Mouse (Mus musculus) forebrain, embryonic 10.5 days (tissue): ENCODE results near the gene Tchp. TPM values are rescaled to one million over a fixed set of nuclear protein-coding genes. Genes with fewer than 3 reads are reported as not detected.

ENCODE experiments used
- DNase-seq: peaks from one replicate; pipeline ENCODE4 v3.0.0-alpha.2; 2017; ENCODE audit warnings: low spot score; ENCODE audit errors: extremely low spot score
- H3K27ac ChIP-seq: fragments of 300-500 bp; sonication (generic); 2 replicates; pipeline ENCODE4 v1.5.1; 2016; ENCODE audit warnings: mild to moderate bottlenecking
- H3K27me3 ChIP-seq: fragments of 300-500 bp; sonication (generic); 2 replicates; pipeline ENCODE4 v1.6.1; 2016; ENCODE audit warnings: mild to moderate bottlenecking; ENCODE audit not compliant: poor library complexity, severe bottlenecking
- H3K36me3 ChIP-seq: fragments of 300-500 bp; sonication (generic); replicated peaks from 2 replicates; pipeline ENCODE4 v1.6.1; 2016; ENCODE audit warnings: mild to moderate bottlenecking, moderate library complexity
- H3K4me1 ChIP-seq: fragments of 300-500 bp; sonication (generic); 2 replicates; pipeline ENCODE4 v1.6.1; 2016
- H3K4me3 ChIP-seq: fragments of 300-500 bp; sonication (generic); 2 replicates; pipeline ENCODE4 v1.5.1; 2016; ENCODE audit warnings: mild to moderate bottlenecking, moderate library complexity
- H3K9me3 ChIP-seq: fragments of 300-500 bp; sonication (generic); 2 replicates; pipeline ENCODE4 v1.6.1; 2016; ENCODE audit warnings: mild to moderate bottlenecking, moderate library complexity
- WGBS: fragments of 180-500 bp; shearing (Covaris S2); methylation state at CpG from one replicate; pipeline ENCODE4 v1.1.7; 2016; 5-methylcytosine and 5-hydroxymethylcytosine counted together
- polyA plus RNA-seq: library from polyadenylated mRNA; unstranded; fragments of >200 nt; fragmentation: Nextera tagmentation; extraction: Ambion mirVana; gene quantifications from 2 replicates; pipeline ENCODE4 v1.2.1, GENCODE M21; 2016

The Tchp gene
- polyA plus RNA-seq, 1 experiment from 2014 or later: 20.9 TPM

DNA sequence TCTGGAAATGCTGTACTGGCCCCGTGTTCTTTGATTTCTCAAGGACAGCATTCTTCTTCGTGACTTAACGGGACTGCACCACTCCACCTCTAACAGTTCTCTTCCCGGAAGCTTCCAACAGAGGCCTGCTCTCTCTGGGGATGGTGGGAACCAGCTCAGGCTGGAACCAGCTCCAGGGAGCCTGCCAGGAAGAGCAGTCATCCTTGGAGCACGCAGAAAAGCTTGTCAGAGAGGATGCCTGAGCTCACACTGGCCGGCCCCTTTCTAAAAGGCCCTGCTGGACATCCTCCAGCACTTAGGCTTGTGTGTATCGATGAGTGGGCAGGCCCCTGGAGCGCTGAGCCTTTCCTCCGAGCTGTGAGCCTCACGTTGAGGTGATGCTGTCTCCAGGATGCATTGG is 20.6 kb downstream of the Tchp start:
- 86% methylated on average over 10 of the region's 10 CpGs for WGBS
- H3K9me3 ChIP-seq: no peaks in the 10 kb centered on the region; the same call in 1 of the 2 replicates
- peaks cover 89% of the 10 kb centered on the region for H3K36me3 ChIP-seq
- H3K4me3 ChIP-seq: no peak overlapping the region
- DNase-seq: no peak
- no peak overlapping the region for H3K27ac ChIP-seq
- H3K27me3 ChIP-seq: no peaks in the 10 kb centered on the region
- no peaks in the 10 kb centered on the region for H3K4me1 ChIP-seq

DNA sequence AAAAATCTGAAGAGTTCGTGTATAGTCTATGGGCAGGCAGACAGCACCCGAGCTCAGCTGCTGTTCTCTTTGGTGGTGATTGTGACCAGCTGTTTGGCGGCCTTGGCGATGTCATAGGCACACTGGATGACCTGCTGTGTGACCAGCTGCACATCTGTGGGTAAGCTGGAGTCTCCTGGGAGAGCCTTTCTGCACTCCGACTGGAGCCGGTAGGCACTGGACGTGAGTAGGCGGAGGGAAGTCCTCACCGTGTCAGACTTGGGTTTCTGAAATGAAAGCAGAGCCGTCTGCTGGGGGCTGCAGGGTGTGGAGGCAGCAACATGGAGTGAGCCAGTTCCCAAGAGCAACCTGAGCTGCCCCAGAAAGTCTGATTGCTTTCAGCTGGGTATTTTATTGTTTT is 22.6 kb downstream of the Tchp start:
- Histone ChIP-seq H3K4me1 (no peaks in the 10 kb centered on the region), H3K4me3 (no peak overlapping the region), H3K27ac (no peak overlapping the region), H3K27me3 (no peaks in the 10 kb centered on the region), H3K36me3 (peaks cover 89% of the 10 kb centered on the region), H3K9me3 (no peaks in the 10 kb centered on the region)
- DNase-seq: no peak
- WGBS: 79% methylated on average over 10 of the region's 10 CpGs

DNA sequence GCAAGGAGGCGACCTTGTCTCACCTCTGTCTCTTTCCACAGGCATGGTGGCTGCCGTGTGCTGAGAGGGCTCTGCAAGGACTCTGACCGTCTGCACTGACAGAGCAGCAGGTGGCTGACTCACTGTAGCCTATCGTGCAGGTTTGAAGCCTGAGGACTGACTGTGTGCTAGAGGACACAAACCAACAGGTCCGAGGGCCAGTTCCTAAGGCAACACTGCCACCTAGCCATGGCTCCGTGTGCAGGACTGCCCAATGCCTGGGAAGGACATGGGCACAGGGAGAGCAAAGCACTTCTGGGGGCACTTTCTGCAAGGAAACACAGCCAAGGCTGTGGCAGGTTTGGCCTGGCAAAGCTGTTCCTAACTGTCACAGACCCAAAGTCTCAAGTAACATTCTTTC is 23.9 kb downstream of the Tchp start:
- H3K36me3 ChIP-seq: peaks cover 89% of the 10 kb centered on the region
- 75% methylated on average over 6 of the region's 6 CpGs for WGBS

GRCm38 (mm10) chr5:114731969-114732368 is 24.4 kb downstream of the Tchp start:
- H3K4me1 ChIP-seq: no peaks in the 10 kb centered on the region
- no peaks in the 10 kb centered on the region for H3K27me3 ChIP-seq
- DNase-seq: no peak
- WGBS: 93% methylated on average over 15 of the region's 15 CpGs
- H3K36me3 ChIP-seq: peaks cover 93% of the 10 kb centered on the region
- H3K9me3 ChIP-seq: no peaks in the 10 kb centered on the region
- no peak overlapping the region for H3K4me3 ChIP-seq
- no peak overlapping the region for H3K27ac ChIP-seq

More for the DNA sequence above, 23.9 kb downstream of the Tchp start:
- DNase-seq: no peak
- Histone ChIP-seq H3K9me3 (no peaks in the 10 kb centered on the region), H3K4me3 (no peak overlapping the region), H3K4me1 (no peaks in the 10 kb centered on the region), H3K27ac (no peak overlapping the region), H3K27me3 (no peaks in the 10 kb centered on the region)

- no peaks in the 10 kb centered on the region for H3K9me3 ChIP-seq
- WGBS: 94% methylated on average over 15 of the region's 15 CpGs
Measured at GRCm38 (mm10) chr5:114733606-114734005, 26.0 kb downstream of the Tchp start.

GRCm38 (mm10) chr5:114737090-114737887 is 29.7 kb downstream of the Tchp start:
- Histone ChIP-seq H3K4me1 (peaks cover 3% of the 10 kb centered on the region; the same call in 1 of the 2 replicates), H3K27me3 (no peaks in the 10 kb centered on the region), H3K4me3 (no peak overlapping the region), H3K27ac (no peak overlapping the region), H3K36me3 (peaks cover 93% of the 10 kb centered on the region), H3K9me3 (no peaks in the 10 kb centered on the region)
- no peak for DNase-seq
- WGBS: 91% methylated on average over 21 of the region's 21 CpGs

More at GRCm38 (mm10) chr5:114733606-114734005, 26.0 kb downstream of the Tchp start:
- H3K36me3 ChIP-seq: peaks cover 95% of the 10 kb centered on the region
- H3K4me3 ChIP-seq: no peak overlapping the region
- DNase-seq: no peak
- H3K4me1 ChIP-seq: no peaks in the 10 kb centered on the region
- no peak overlapping the region for H3K27ac ChIP-seq
- no peaks in the 10 kb centered on the region for H3K27me3 ChIP-seq

- no peak for DNase-seq
- Histone ChIP-seq H3K27ac (no peak overlapping the region), H3K4me3 (no peak overlapping the region), H3K27me3 (no peaks in the 10 kb centered on the region), H3K36me3 (peaks cover 95% of the 10 kb centered on the region), H3K9me3 (no peaks in the 10 kb centered on the region), H3K4me1 (peaks cover 3% of the 10 kb centered on the region; the same call in 1 of the 2 replicates)
- 88% methylated on average over 12 of the region's 12 CpGs for WGBS
Measured at GRCm38 (mm10) chr5:114738707-114739241, 31.2 kb downstream of the Tchp start.

DNA sequence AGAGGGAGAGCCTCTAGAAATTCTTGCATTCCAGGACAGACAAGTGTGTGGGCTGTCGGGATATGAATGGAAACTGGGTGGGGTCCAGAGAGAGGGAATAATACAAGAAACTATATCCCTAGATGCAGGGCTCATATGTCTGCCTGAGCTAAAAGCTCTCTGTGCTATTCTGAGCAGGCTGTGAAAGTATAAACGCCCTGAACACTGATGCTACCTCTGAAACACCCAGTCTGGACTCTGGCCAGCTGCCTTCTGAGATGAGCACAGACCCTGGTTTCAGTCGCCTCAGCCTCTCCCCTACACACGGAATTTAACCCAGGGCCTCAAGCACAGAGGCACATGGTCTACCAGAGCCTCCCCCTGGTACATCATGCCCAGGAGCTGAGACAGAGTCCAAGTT is 33.0 kb downstream of the Tchp start:
- no peak for DNase-seq
- Histone ChIP-seq H3K4me3 (no peak overlapping the region), H3K27ac (no peak overlapping the region), H3K4me1 (peaks cover 3% of the 10 kb centered on the region; the same call in 1 of the 2 replicates), H3K27me3 (no peaks in the 10 kb centered on the region), H3K9me3 (no peaks in the 10 kb centered on the region), H3K36me3 (peaks cover 97% of the 10 kb centered on the region)
- 85% methylated on average over 4 of the region's 4 CpGs for WGBS

GRCm38 (mm10) chr5:114742572-114742971 is 35.0 kb downstream of the Tchp start:
- H3K27me3 ChIP-seq: no peaks in the 10 kb centered on the region
- no peak overlapping the region for H3K4me3 ChIP-seq
- DNase-seq: no peak
- no peak overlapping the region for H3K27ac ChIP-seq
- H3K4me1 ChIP-seq: peaks cover 3% of the 10 kb centered on the region; the same call in 1 of the 2 replicates
- peaks cover 92% of the 10 kb centered on the region for H3K36me3 ChIP-seq
- no peaks in the 10 kb centered on the region for H3K9me3 ChIP-seq
- 94% methylated on average over 10 of the region's 10 CpGs for WGBS

GRCm38 (mm10) chr5:114742998-114743696 is 35.6 kb downstream of the Tchp start:
- peaks cover 3% of the 10 kb centered on the region; the same call in 1 of the 2 replicates for H3K4me1 ChIP-seq
- 95% methylated on average over 13 of the region's 13 CpGs for WGBS
- H3K4me3 ChIP-seq: no peak overlapping the region
- H3K36me3 ChIP-seq: peaks cover 92% of the 10 kb centered on the region
- no peaks in the 10 kb centered on the region for H3K9me3 ChIP-seq
- no peak overlapping the region for H3K27ac ChIP-seq
- DNase-seq: no peak
- no peaks in the 10 kb centered on the region for H3K27me3 ChIP-seq

GRCm38 (mm10) chr5:114743697-114744090 is 36.1 kb downstream of the Tchp start:
- Histone ChIP-seq H3K4me3 (no peak overlapping the region), H3K9me3 (no peaks in the 10 kb centered on the region), H3K27ac (no peak overlapping the region), H3K27me3 (no peaks in the 10 kb centered on the region), H3K4me1 (peaks cover 3% of the 10 kb centered on the region; the same call in 1 of the 2 replicates), H3K36me3 (peaks cover 92% of the 10 kb centered on the region)
- DNase-seq: no peak
- WGBS: 94% methylated on average over 8 of the region's 8 CpGs

DNA sequence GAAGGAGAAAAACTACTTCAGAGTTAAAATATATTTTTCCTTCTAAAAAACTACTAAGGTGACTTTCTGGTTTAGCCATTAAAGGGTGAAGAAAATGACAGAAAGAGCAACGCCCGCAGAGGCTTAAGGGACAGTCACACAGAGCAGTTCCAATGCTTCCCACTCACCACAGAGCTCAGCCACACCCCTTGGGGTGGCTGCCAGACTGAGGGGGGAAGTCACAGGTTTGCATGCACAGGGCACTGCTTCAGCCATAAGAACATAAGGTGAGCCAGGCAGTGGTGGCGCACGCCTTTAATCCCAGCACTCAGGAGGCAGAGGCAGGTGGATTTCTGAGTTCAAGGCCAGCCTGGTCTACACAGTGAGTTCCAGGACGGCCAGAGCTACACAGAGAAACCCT is 38.0 kb downstream of the Tchp start:
- no peaks in the 10 kb centered on the region for H3K9me3 ChIP-seq
- DNase-seq: no peak
- no peaks in the 10 kb centered on the region for H3K4me1 ChIP-seq
- WGBS: 91% methylated on average over 5 of the region's 5 CpGs
- H3K36me3 ChIP-seq: peaks cover 88% of the 10 kb centered on the region
- H3K4me3 ChIP-seq: no peak overlapping the region
- H3K27ac ChIP-seq: no peak overlapping the region
- no peaks in the 10 kb centered on the region for H3K27me3 ChIP-seq

DNA sequence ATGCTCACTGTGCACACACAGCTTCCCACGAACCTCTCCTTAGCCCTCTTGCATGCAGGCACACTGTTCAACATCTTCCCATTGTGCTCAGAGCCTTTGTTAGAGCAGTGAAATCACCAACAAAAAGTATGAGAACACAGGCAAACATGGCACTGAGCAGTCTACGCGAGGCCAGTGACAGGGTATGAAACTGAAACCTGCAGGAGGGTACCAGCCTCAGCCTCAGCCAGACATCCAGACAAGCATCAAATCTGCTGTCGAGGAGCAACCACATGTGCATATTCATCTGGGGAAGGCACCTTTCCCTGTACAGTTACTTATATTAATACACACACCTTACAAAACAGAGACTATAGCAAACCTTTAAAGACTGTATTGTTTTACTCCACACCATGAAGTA is 39.3 kb downstream of the Tchp start:
- H3K36me3 ChIP-seq: peaks cover 85% of the 10 kb centered on the region
- no peak overlapping the region for H3K27ac ChIP-seq
- H3K4me3 ChIP-seq: no peak overlapping the region
- no peaks in the 10 kb centered on the region for H3K4me1 ChIP-seq
- no peaks in the 10 kb centered on the region for H3K9me3 ChIP-seq
- DNase-seq: no peak
- no peaks in the 10 kb centered on the region for H3K27me3 ChIP-seq
- 95% methylated on average over 4 of the region's 4 CpGs for WGBS
